Mouse (Mus musculus): ENCODE results near the gene Magix.
"Not testable (repeated sequence)": the region's sequence is repeated elsewhere in the genome, so short reads cannot be mapped to it uniquely, and the experiment has no call there.

The Magix gene

GRCm38 (mm10) chrX:7680864-7681263, at the start of gene Magix:
Gene Magix, minus strand, starts transcription at chrX:7681251.
- no peak for DNase-seq (ENCODE audit: low spot score in 2 of 2)

- no peak for DNase-seq (ENCODE audit: low spot score in 2 of 2)
Observed at GRCm38 (mm10) chrX:7728922-7729265, 47.8 kb upstream of the Magix start.

- DNase-seq (ENCODE audit: low spot score in 2 of 2) = peak; percentile 81 to 89
Observed at GRCm38 (mm10) chrX:7728215-7728921, 47.3 kb upstream of the Magix start, which contains the start of gene Praf2. Gene Praf2, plus strand, starts transcription at chrX:7728439.

- DNase-seq (ENCODE audit: low spot score in 2 of 2) = no peak
Observed at GRCm38 (mm10) chrX:7727176-7727575, 46.1 kb upstream of the Magix start.

- DNase-seq (ENCODE audit: low spot score in 2 of 2) = no peak
Observed at GRCm38 (mm10) chrX:7725841-7726240, 44.8 kb upstream of the Magix start.

- no peak for DNase-seq (ENCODE audit: low spot score in 2 of 2)
Observed at GRCm38 (mm10) chrX:7724135-7724534, 43.1 kb upstream of the Magix start.

GRCm38 (mm10) chrX:7722691-7723090, 41.6 kb upstream of the Magix start:
- no peak for DNase-seq (ENCODE audit: low spot score in 2 of 2)

GRCm38 (mm10) chrX:7722282-7722611, 41.2 kb upstream of the Magix start:
- no peak for DNase-seq (ENCODE audit: low spot score in 2 of 2)

- peak; percentile 48 for DNase-seq (ENCODE audit: low spot score in 2 of 2)
Observed at GRCm38 (mm10) chrX:7721514-7722281, 40.6 kb upstream of the Magix start, which contains the start of gene Gm45208. Gene Gm45208, plus strand, starts transcription at chrX:7722245.

- not testable (repeated sequence) for DNase-seq (ENCODE audit: low spot score in 2 of 2)
Observed at GRCm38 (mm10) chrX:7716058-7716457, 35.0 kb upstream of the Magix start.

GRCm38 (mm10) chrX:7714135-7714899, 33.3 kb upstream of the Magix start, which contains the start of gene Wdr45:
Gene Wdr45, plus strand, starts transcription at chrX:7714333.
- DNase-seq (ENCODE audit: low spot score in 2 of 2) = peak; percentile 92 to 94

GRCm38 (mm10) chrX:7713764-7714134, 32.7 kb upstream of the Magix start:
- not testable (repeated sequence) for DNase-seq (ENCODE audit: low spot score in 2 of 2)

GRCm38 (mm10) chrX:7696954-7697381, 15.9 kb upstream of the Magix start, which contains the start of gene Gpkow:
Gene Gpkow, plus strand, starts transcription at chrX:7697131.
- DNase-seq (ENCODE audit: low spot score in 2 of 2) = peak; percentile 82 to 92

- DNase-seq (ENCODE audit: low spot score in 2 of 2) = no peak
Observed at GRCm38 (mm10) chrX:7696520-7696919, 15.5 kb upstream of the Magix start.

GRCm38 (mm10) chrX:7692862-7693261, 11.8 kb upstream of the Magix start:
- no peak for DNase-seq (ENCODE audit: low spot score in 2 of 2)

- DNase-seq (ENCODE audit: low spot score in 2 of 2) = no peak
Observed at GRCm38 (mm10) chrX:7690486-7690885, 9.4 kb upstream of the Magix start.

GRCm38 (mm10) chrX:7688321-7688720, 7.3 kb upstream of the Magix start:
- DNase-seq (ENCODE audit: low spot score in 2 of 2) = no peak

- no peak for DNase-seq (ENCODE audit: low spot score in 2 of 2)
Observed at GRCm38 (mm10) chrX:7680057-7680412, 1.0 kb downstream of the Magix start.

GRCm38 (mm10) chrX:7679405-7680056, 1.5 kb downstream of the Magix start:
- DNase-seq (ENCODE audit: low spot score in 2 of 2) = peak; percentile 68 to 75

- no peak for DNase-seq (ENCODE audit: low spot score in 2 of 2)
Observed at GRCm38 (mm10) chrX:7678986-7679385, 2.1 kb downstream of the Magix start.

GRCm38 (mm10) chrX:7675001-7675380, 6.1 kb downstream of the Magix start:
- DNase-seq (ENCODE audit: low spot score in 2 of 2) = no peak

All from right cerebral cortex, postnatal 36 days (tissue).